19 mouse cellular contexts compared by ENCODE assay signal in the genomic region with DNA sequence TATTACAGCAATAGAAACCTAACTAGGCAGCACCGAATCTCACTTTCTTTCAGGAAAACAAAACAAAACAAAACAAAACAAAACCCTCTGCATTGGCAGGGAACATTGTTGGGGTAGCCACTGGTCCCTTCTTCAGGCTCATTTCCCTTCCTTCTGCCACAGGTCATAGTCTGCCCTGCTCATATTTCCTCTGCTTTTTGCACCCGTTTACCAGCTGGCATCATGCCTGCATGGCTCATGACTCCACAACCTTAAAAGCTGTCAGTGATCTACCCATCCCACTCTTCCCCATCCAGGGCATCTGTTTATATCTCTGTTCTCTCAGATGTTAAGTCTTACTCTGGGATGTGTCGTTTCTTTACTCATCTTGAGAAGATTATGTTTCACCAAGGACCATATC. TPM values are rescaled to one million over a fixed set of nuclear protein-coding genes. Genes with fewer than 3 reads are reported as not detected.
DNase-seq lines count a peak whose midpoint lies in the region; ATAC-seq lines count a peak whose summit lies in the region.
"Had no signal": no experiment of that assay in that cellular context is flagged by ENCODE, and none has a peak within 500 bp of the region (broad histone marks: within the 10 kb centered on the region; RNA-seq: fewer than 3 reads in every experiment).

No protein-coding gene starts in this region.

- no peak overlapping the region for H3K4me3 ChIP-seq in kidney, embryonic 16.5 days (ENCODE audit: low read length)
- H3K4me3 ChIP-seq: embryonic facial prominence, embryonic 13.5 days; forebrain, embryonic 12.5 days; heart, adult 2 months; heart, embryonic 15.5 days; hindbrain, embryonic 13.5 days had no signal

- H3K9me3 ChIP-seq in kidney, embryonic 16.5 days (ENCODE audit: low read length): no peaks in the 10 kb centered on the region
- H3K9me3 ChIP-seq: embryonic facial prominence, embryonic 13.5 days; forebrain, embryonic 12.5 days; heart, embryonic 15.5 days; hindbrain, embryonic 13.5 days had no signal

- peak; percentile 74 for ATAC-seq in kidney, embryonic 16.5 days (ENCODE audit: low FRiP score, low TSS enrichment)

- DNase-seq in kidney, postnatal 10 days: no peak
- peak; percentile 7 for DNase-seq in left cerebral cortex, postnatal 4 days
- no peak for DNase-seq in left cerebral cortex, adult 8-10 months (ENCODE audit: low spot score in 2 of 2)
- DNase-seq in NIH3T3 (ENCODE audit: low read depth): peak; percentile 8
- DNase-seq in heart, adult 18-20 months: no peak
- DNase-seq: adrenal gland, postnatal 10 days; cerebellum, adult 11-12 months; cerebellum, adult 9-10 months; cerebellum, postnatal 36 days; gastrocnemius, postnatal 10 days; heart, adult 2 months; heart, postnatal 14 days had no signal

- H3K9ac ChIP-seq in kidney, embryonic 16.5 days (replicated peaks; ENCODE audit: low read length): no peak overlapping the region
- H3K9ac ChIP-seq: embryonic facial prominence, embryonic 13.5 days; forebrain, embryonic 12.5 days; heart, embryonic 15.5 days; hindbrain, embryonic 13.5 days had no signal

- H3K27me3 ChIP-seq in kidney, embryonic 16.5 days (ENCODE audit: insufficient read depth, low read length): no peaks in the 10 kb centered on the region
- H3K27me3 ChIP-seq: embryonic facial prominence, embryonic 13.5 days; forebrain, embryonic 12.5 days; heart, embryonic 15.5 days; hindbrain, embryonic 13.5 days had no signal

- H3K4me1 ChIP-seq in kidney, embryonic 16.5 days (ENCODE audit: insufficient read depth, low read length): no peaks in the 10 kb centered on the region
- H3K4me1 ChIP-seq: embryonic facial prominence, embryonic 13.5 days; forebrain, embryonic 12.5 days; heart, embryonic 15.5 days had no signal

- intact Hi-C loops in left cerebral cortex, postnatal 4 days (cut with DNase I): loop anchor here (10.0 kb wide), 1 partner anchor 86 kb away; no protein-coding TSS in a partner anchor

- no peak overlapping the region for H3K27ac ChIP-seq in kidney, embryonic 16.5 days (ENCODE audit: low read length)
- H3K27ac ChIP-seq: embryonic facial prominence, embryonic 13.5 days; forebrain, embryonic 12.5 days; heart, adult 2 months; heart, embryonic 15.5 days; hindbrain, embryonic 13.5 days had no signal

- no peaks in the 10 kb centered on the region for H3K36me3 ChIP-seq in kidney, embryonic 16.5 days (ENCODE audit: insufficient read depth, low read length)
- H3K36me3 ChIP-seq: embryonic facial prominence, embryonic 13.5 days; forebrain, embryonic 12.5 days; G1E; heart, embryonic 15.5 days; hindbrain, embryonic 13.5 days had no signal

- no peak overlapping the region for H3K4me2 ChIP-seq in kidney, embryonic 16.5 days (replicated peaks; ENCODE audit: low read depth, low read length)
- H3K4me2 ChIP-seq: embryonic facial prominence, embryonic 13.5 days; forebrain, embryonic 12.5 days; heart, embryonic 11.5 days; heart, embryonic 15.5 days; hindbrain, embryonic 13.5 days had no signal

- WGBS in kidney, embryonic 16.5 days: 21% methylated on average over 3 of the region's 3 CpGs

RNA-seq across cellular contexts. Expression of a gene that starts 5.3 kb away (rescaled TPM):
- polyA plus RNA-seq in kidney, embryonic 16.5 days (2015; fragmentation: Nextera tagmentation; extraction: Ambion mirVana): 0.06 and 0.19 TPM in 2 replicates
- total RNA-seq in left cerebral cortex, postnatal 4 days (2021): 100 to 1,000 TPM; 124 to 132 TPM
- 100 to 1,000 TPM; 153 to 197 (median 167) TPM for total RNA-seq in left cerebral cortex, adult 8-10 months (2022)
- total RNA-seq in heart, adult 18-20 months (2021): 10 to 100 TPM; 18.0 to 19.1 TPM
- polyA plus RNA-seq: heart, embryonic 11.5 days had no signal

Comparison
In these comparisons a context has a peak if more than half of its experiments do, and no peak if none do; other contexts are left out.
1. DNase-seq: peak in left cerebral cortex, postnatal 4 days (single experiment) and NIH3T3 (single experiment); none in kidney, postnatal 10 days (single experiment), left cerebral cortex, adult 8-10 months (0 of 2) and heart, adult 18-20 months (0 of 2).
2. RNA of a gene that starts 5.3 kb away (total RNA-seq): 153 to 197 TPM in left cerebral cortex, adult 8-10 months and 124 to 132 TPM in left cerebral cortex, postnatal 4 days; 18.0 to 19.1 TPM in heart, adult 18-20 months; every median in the first group is over 4 times any median in the second.